Mouse (Mus musculus) lung, postnatal 4 days (tissue): Measurements from ENCODE around the gene Dek.
A peak's percentile ranks its signal among the peaks of the same experiment; 100 is the strongest.

ENCODE experiments used
- DNase-seq, 2 experiments: peaks; one replicate each; pipeline ENCODE4 v3.0.0; 2021

Gene Dek

GRCm38 (mm10) chr13:47047996-47048395, 58.0 kb downstream of the Dek start:
- DNase-seq: peak in 1 of 2 experiments; percentile 33

- DNase-seq: peak in 1 of 2 experiments; percentile 28
Measured at GRCm38 (mm10) chr13:47044617-47044947, 61.4 kb downstream of the Dek start, which contains the start of gene Tpmt. TSS of gene Tpmt (minus strand) at chr13:47044737.

GRCm38 (mm10) chr13:47043833-47044616, 62.0 kb downstream of the Dek start:
- peak; percentile 13 to 47 for DNase-seq

GRCm38 (mm10) chr13:47043030-47043680, 62.8 kb downstream of the Dek start, which contains the start of gene Kdm1b:
TSS of gene Kdm1b (plus strand) at chr13:47043499.
- DNase-seq: peak; percentile 99

GRCm38 (mm10) chr13:47042024-47042633, 63.9 kb downstream of the Dek start:
- no peak for DNase-seq

GRCm38 (mm10) chr13:47040061-47040460, 65.9 kb downstream of the Dek start:
- no peak for DNase-seq

GRCm38 (mm10) chr13:47037946-47038345, 68.1 kb downstream of the Dek start:
- no peak for DNase-seq
